Mouse (Mus musculus): ENCODE data around the gene Ces2c.
"Not testable (repeated sequence)": the region's sequence is repeated elsewhere in the genome, so short reads cannot be mapped to it uniquely, and the experiment has no call there.

DNA sequence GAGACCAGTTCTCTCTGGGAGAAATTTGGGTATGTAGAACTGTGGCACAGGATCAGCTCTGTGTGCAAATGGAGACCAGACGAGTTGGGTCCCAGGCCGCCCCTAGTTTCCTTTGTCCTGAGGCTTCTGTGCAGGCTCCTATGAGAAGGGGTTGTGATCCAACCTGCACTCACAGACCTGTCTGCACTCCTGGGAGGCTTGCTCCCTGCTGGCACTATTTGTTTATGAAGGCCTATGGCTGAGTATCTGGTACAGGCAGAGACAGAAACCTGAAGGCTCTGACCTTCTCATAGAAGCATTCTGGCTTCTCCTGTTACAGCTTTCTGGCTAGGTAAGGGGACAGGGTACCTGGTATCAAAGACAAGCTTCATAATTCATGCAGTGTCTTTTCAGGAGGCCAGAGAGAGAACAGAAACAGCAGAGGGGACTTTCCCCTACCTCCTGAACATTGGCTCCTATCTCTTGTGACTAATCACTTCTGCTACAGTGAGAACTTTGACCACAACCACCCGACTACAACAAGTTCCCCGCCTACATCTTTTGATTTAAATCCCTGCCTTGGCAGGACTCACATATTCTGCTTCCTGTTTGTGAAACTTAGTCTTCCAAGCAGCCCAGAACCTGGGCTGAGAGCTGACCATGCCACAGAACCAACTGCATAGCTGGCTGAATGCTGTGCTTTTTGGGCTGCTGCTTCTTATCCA is 39.5 kb downstream of the Ces2c start:
- TF ChIP-seq POLR2A, CTCF (IDR thresholded peaks at IDR 0.05; ENCODE audit: insufficient read depth, low read depth, low read length): not testable (repeated sequence)

Data from olfactory bulb, adult 2 months (tissue).